Comparison of ENCODE assay signal across 10 mouse cellular contexts in genomic region chr7:19176516-19176947, GRCm38 (mm10). TPM values are rescaled to one million over a fixed set of nuclear protein-coding genes. Genes with fewer than 3 reads are reported as not detected.
DNase-seq lines count a peak whose midpoint lies in the region; ATAC-seq and TF ChIP-seq lines count a peak whose summit lies in the region.
"Had no signal": no experiment of that assay in that cellular context is flagged by ENCODE, and none has a peak within 500 bp of the region (broad histone marks: within the 10 kb centered on the region; RNA-seq: fewer than 3 reads in every experiment).

No protein-coding gene starts in this region.

- peaks cover 17% of the 10 kb centered on the region for H3K4me1 ChIP-seq in kidney, postnatal 0 days (replicated peaks; ENCODE audit: insufficient read depth, low read length)
- peaks cover 22% of the 10 kb centered on the region for H3K4me1 ChIP-seq in embryonic facial prominence, embryonic 12.5 days
- H3K4me1 ChIP-seq in hindbrain, embryonic 11.5 days (replicated peaks; ENCODE audit: control insufficient read depth, insufficient read depth, low read length), result peaks cover 5% of the 10 kb centered on the region; the same call in 1 of the 2 replicates
- peaks cover 11% of the 10 kb centered on the region for H3K4me1 ChIP-seq in midbrain, embryonic 11.5 days (ENCODE audit: control insufficient read depth, insufficient read depth, low read length)

- no peak for ATAC-seq in kidney, postnatal 0 days (replicated peaks; ENCODE audit: low FRiP score, low read depth)
- 0 out of 2 replicates have a peak, but pooled peaks have one; percentile 0 for ATAC-seq in embryonic facial prominence, embryonic 12.5 days (ENCODE audit: insufficient number of reproducible peaks, insufficient read depth, low FRiP score, low TSS enrichment)
- ATAC-seq in hindbrain, embryonic 11.5 days (ENCODE audit: low FRiP score), result peak; percentile 37; the same call in 1 of the 2 replicates
- ATAC-seq in midbrain, embryonic 11.5 days (ENCODE audit: low FRiP score), result peak; percentile 22

- peak overlapping the region; percentile 18 for H3K4me3 ChIP-seq in kidney, postnatal 0 days (replicated peaks; ENCODE audit: low read depth, low read length)
- peak overlapping the region; percentile 39 for H3K4me3 ChIP-seq in embryonic facial prominence, embryonic 12.5 days
- peak overlapping the region; percentile 37 for H3K4me3 ChIP-seq in hindbrain, embryonic 11.5 days (ENCODE audit: low read depth, low read length)
- H3K4me3 ChIP-seq in midbrain, embryonic 11.5 days (ENCODE audit: low read depth, low read length), result peak overlapping the region; percentile 40
- H3K4me3 ChIP-seq: megakaryocyte, embryonic 14.5 days had no signal

- WGBS in kidney, postnatal 0 days, result 7% methylated on average over 21 of the region's 21 CpGs
- WGBS in embryonic facial prominence, embryonic 12.5 days, result 8% methylated on average over 20 of the region's 21 CpGs
- WGBS in hindbrain, embryonic 11.5 days, result 3% methylated on average over 17 of the region's 21 CpGs
- 3% methylated on average over 21 of the region's 21 CpGs for WGBS in midbrain, embryonic 11.5 days

- DNase-seq in kidney, postnatal 0 days (ENCODE audit: low spot score), result no peak
- DNase-seq in kidney, postnatal 14 days, result no peak
- DNase-seq in hindbrain, embryonic 11.5 days (ENCODE audit: low spot score), result no peak
- DNase-seq in midbrain, embryonic 11.5 days (ENCODE audit: low spot score, missing footprints), result no peak
- DNase-seq in layer of hippocampus, adult 9-10 months (ENCODE audit: low spot score), result no peak
- no peak for DNase-seq in urinary bladder, postnatal 10 days (ENCODE audit: low spot score)
- DNase-seq in spleen, postnatal 14 days (ENCODE audit: low spot score in 2 of 2), result no peak

- H3K4me2 ChIP-seq in kidney, postnatal 0 days (ENCODE audit: low read length), result peak overlapping the region; percentile 21; the same call in 1 of the 2 replicates
- H3K4me2 ChIP-seq in embryonic facial prominence, embryonic 12.5 days (replicated peaks), result peak overlapping the region; percentile 61
- peak overlapping the region; percentile 60 for H3K4me2 ChIP-seq in hindbrain, embryonic 11.5 days (replicated peaks; ENCODE audit: low read depth, low read length)
- peak overlapping the region; percentile 66 for H3K4me2 ChIP-seq in midbrain, embryonic 11.5 days

- H3K9me3 ChIP-seq in kidney, postnatal 0 days (replicated peaks; ENCODE audit: low read length), result no peaks in the 10 kb centered on the region
- peaks cover 10% of the 10 kb centered on the region; the same call in 1 of the 2 replicates for H3K9me3 ChIP-seq in embryonic facial prominence, embryonic 12.5 days
- no peaks in the 10 kb centered on the region for H3K9me3 ChIP-seq in hindbrain, embryonic 11.5 days (ENCODE audit: control insufficient read depth, low read length)
- peaks cover 2% of the 10 kb centered on the region; the same call in 1 of the 2 replicates for H3K9me3 ChIP-seq in midbrain, embryonic 11.5 days (ENCODE audit: control insufficient read depth, low read length)
- H3K9me3 ChIP-seq: megakaryocyte, embryonic 14.5 days had no signal

- no peaks in the 10 kb centered on the region for H3K36me3 ChIP-seq in kidney, postnatal 0 days (ENCODE audit: insufficient read depth, low read length)
- no peaks in the 10 kb centered on the region for H3K36me3 ChIP-seq in embryonic facial prominence, embryonic 12.5 days
- H3K36me3 ChIP-seq in hindbrain, embryonic 11.5 days (ENCODE audit: control insufficient read depth, insufficient read depth, low read length), result no peaks in the 10 kb centered on the region
- no peaks in the 10 kb centered on the region for H3K36me3 ChIP-seq in midbrain, embryonic 11.5 days (ENCODE audit: control insufficient read depth, insufficient read depth, low read length)
- H3K36me3 ChIP-seq: G1E had no signal

- H3K27me3 ChIP-seq in kidney, postnatal 0 days (ENCODE audit: insufficient read depth, low read length), result peaks cover 44% of the 10 kb centered on the region
- H3K27me3 ChIP-seq in embryonic facial prominence, embryonic 12.5 days, result peaks cover 61% of the 10 kb centered on the region
- H3K27me3 ChIP-seq in hindbrain, embryonic 11.5 days (ENCODE audit: control insufficient read depth, insufficient read depth, low read length), result peaks cover 41% of the 10 kb centered on the region
- peaks cover 42% of the 10 kb centered on the region for H3K27me3 ChIP-seq in midbrain, embryonic 11.5 days (ENCODE audit: control insufficient read depth, insufficient read depth, low read length)

- H3K27ac ChIP-seq in kidney, postnatal 0 days, result no peak overlapping the region
- H3K27ac ChIP-seq in embryonic facial prominence, embryonic 12.5 days, result no peak overlapping the region
- H3K27ac ChIP-seq in hindbrain, embryonic 11.5 days (ENCODE audit: low read depth, low read length), result 0 out of 2 replicates have a peak overlapping the region, but pooled peaks have one; percentile 32
- H3K27ac ChIP-seq in midbrain, embryonic 11.5 days (ENCODE audit: low read depth, low read length), result 0 out of 2 replicates have a peak overlapping the region, but pooled peaks have one; percentile 49

- no peak for TF ChIP-seq CTCF in kidney, postnatal 0 days (IDR thresholded peaks at IDR 0.05; ENCODE audit: low read depth)

- 0 out of 2 replicates have a peak overlapping the region, but pooled peaks have one; percentile 28 for H3K9ac ChIP-seq in kidney, postnatal 0 days (ENCODE audit: low read depth, low read length)
- peak overlapping the region; percentile 43 for H3K9ac ChIP-seq in embryonic facial prominence, embryonic 12.5 days
- H3K9ac ChIP-seq in hindbrain, embryonic 11.5 days (ENCODE audit: low read depth, low read length), result peak overlapping the region; percentile 44
- peak overlapping the region; percentile 61 for H3K9ac ChIP-seq in midbrain, embryonic 11.5 days (ENCODE audit: low read length)

RNA-seq across cellular contexts. Expression of gene Eml2, which starts 0.3 kb away (rescaled TPM):
- polyA plus RNA-seq in kidney, postnatal 0 days (2015; fragmentation: Nextera tagmentation; extraction: Ambion mirVana), result 10.6 and 13.1 TPM in 2 replicates
- polyA plus RNA-seq in embryonic facial prominence, embryonic 12.5 days (2016; fragmentation: Nextera tagmentation; extraction: Ambion mirVana), result 4.5 and 4.9 TPM in 2 replicates
- polyA plus RNA-seq in hindbrain, embryonic 11.5 days (2014; fragmentation: Nextera tagmentation; extraction: Ambion mirVana), result 1.4 and 2.0 TPM in 2 replicates
- polyA plus RNA-seq in midbrain, embryonic 11.5 days (2014; fragmentation: Nextera tagmentation; extraction: Ambion mirVana), result 1.5 and 1.9 TPM in 2 replicates

RNA-seq across cellular contexts. Expression of gene Gipr, which starts 10.6 kb away (rescaled TPM):
- 0.08 and 0.09 TPM in 2 replicates for polyA plus RNA-seq in kidney, postnatal 0 days (2015; fragmentation: Nextera tagmentation; extraction: Ambion mirVana)
- 0.54 and 0.84 TPM in 2 replicates for polyA plus RNA-seq in embryonic facial prominence, embryonic 12.5 days (2016; fragmentation: Nextera tagmentation; extraction: Ambion mirVana)
- polyA plus RNA-seq in hindbrain, embryonic 11.5 days (2014; fragmentation: Nextera tagmentation; extraction: Ambion mirVana), result 0.89 and 1.7 TPM in 2 replicates
- 0.58 and 0.75 TPM in 2 replicates for polyA plus RNA-seq in midbrain, embryonic 11.5 days (2014; fragmentation: Nextera tagmentation; extraction: Ambion mirVana)

RNA-seq across cellular contexts. Expression of gene Snrpd2, which starts 27.0 kb away (rescaled TPM):
- polyA plus RNA-seq in kidney, postnatal 0 days (2015; fragmentation: Nextera tagmentation; extraction: Ambion mirVana), result 119 and 127 TPM in 2 replicates
- 149 and 166 TPM in 2 replicates for polyA plus RNA-seq in embryonic facial prominence, embryonic 12.5 days (2016; fragmentation: Nextera tagmentation; extraction: Ambion mirVana)
- 143 and 149 TPM in 2 replicates for polyA plus RNA-seq in hindbrain, embryonic 11.5 days (2014; fragmentation: Nextera tagmentation; extraction: Ambion mirVana)
- 156 and 160 TPM in 2 replicates for polyA plus RNA-seq in midbrain, embryonic 11.5 days (2014; fragmentation: Nextera tagmentation; extraction: Ambion mirVana)

RNA-seq across cellular contexts. Expression of gene Qpctl, which starts 27.4 kb away (rescaled TPM):
- polyA plus RNA-seq in kidney, postnatal 0 days (2015; fragmentation: Nextera tagmentation; extraction: Ambion mirVana), result 13.3 and 15.4 TPM in 2 replicates
- polyA plus RNA-seq in embryonic facial prominence, embryonic 12.5 days (2016; fragmentation: Nextera tagmentation; extraction: Ambion mirVana), result 16.7 and 17.4 TPM in 2 replicates
- polyA plus RNA-seq in hindbrain, embryonic 11.5 days (2014; fragmentation: Nextera tagmentation; extraction: Ambion mirVana), result 11.7 and 12.0 TPM in 2 replicates
- polyA plus RNA-seq in midbrain, embryonic 11.5 days (2014; fragmentation: Nextera tagmentation; extraction: Ambion mirVana), result 10.7 and 11.4 TPM in 2 replicates

RNA-seq across cellular contexts. Expression of gene Gpr4, which starts 35.8 kb away (rescaled TPM):
- 5.1 and 5.2 TPM in 2 replicates for polyA plus RNA-seq in kidney, postnatal 0 days (2015; fragmentation: Nextera tagmentation; extraction: Ambion mirVana)
- polyA plus RNA-seq in embryonic facial prominence, embryonic 12.5 days (2016; fragmentation: Nextera tagmentation; extraction: Ambion mirVana), result 1.4 and 1.7 TPM in 2 replicates
- polyA plus RNA-seq in hindbrain, embryonic 11.5 days (2014; fragmentation: Nextera tagmentation; extraction: Ambion mirVana), result 1.6 and 2.6 TPM in 2 replicates
- 1.5 and 1.7 TPM in 2 replicates for polyA plus RNA-seq in midbrain, embryonic 11.5 days (2014; fragmentation: Nextera tagmentation; extraction: Ambion mirVana)

Comparison
In these comparisons a context has a peak if more than half of its experiments do, and no peak if none do; other contexts are left out.
1. H3K27ac ChIP-seq: peak in hindbrain, embryonic 11.5 days (single experiment) and midbrain, embryonic 11.5 days (single experiment); none in kidney, postnatal 0 days (single experiment) and embryonic facial prominence, embryonic 12.5 days (single experiment).
2. Peak in every context shown above with its lines, with median percentiles within 50 percentile points of each other: H3K4me2 ChIP-seq, H3K4me3 ChIP-seq and H3K9ac ChIP-seq.